Comparison of ENCODE assay signal across 11 mouse cellular contexts in the genomic region with DNA sequence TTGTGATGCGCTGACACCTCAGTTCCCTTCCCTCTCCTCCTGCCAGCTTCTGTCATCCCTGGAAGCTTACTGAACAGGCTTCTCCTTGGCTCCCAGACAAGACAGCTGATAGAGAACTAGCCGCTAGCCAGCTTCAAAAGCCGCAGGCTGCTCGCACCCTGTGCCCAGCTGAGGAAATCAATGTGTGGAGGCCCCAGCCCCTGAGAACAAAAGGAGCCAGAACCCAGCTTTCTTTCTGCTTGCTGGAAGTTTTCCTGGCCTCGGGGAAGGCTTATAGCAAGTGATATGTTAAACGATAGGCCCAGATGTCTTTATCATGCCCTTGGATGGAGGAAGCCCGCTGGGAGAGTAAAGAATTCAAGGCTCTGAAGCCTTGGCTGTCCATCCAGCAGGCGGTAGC.
A peak's percentile ranks its signal among the peaks of the same experiment; 100 is the strongest.
DNase-seq lines count a peak whose midpoint lies in the region; ATAC-seq lines count a peak whose summit lies in the region.
"Had no signal": no experiment of that assay in that cellular context is flagged by ENCODE, and none has a peak within 500 bp of the region (broad histone marks: within the 10 kb centered on the region; RNA-seq: fewer than 3 reads in every experiment).

No protein-coding gene starts in this region.

- H3K9me3 ChIP-seq in hindbrain, embryonic 12.5 days (replicated peaks): no peaks in the 10 kb centered on the region
- H3K9me3 ChIP-seq in midbrain, embryonic 14.5 days (ENCODE audit: control insufficient read depth, low read length): no peaks in the 10 kb centered on the region

- 19% methylated on average over 8 of the region's 8 CpGs for WGBS in hindbrain, embryonic 12.5 days
- 5% methylated on average over 8 of the region's 8 CpGs for WGBS in midbrain, embryonic 14.5 days

- no peak overlapping the region for H3K9ac ChIP-seq in hindbrain, embryonic 12.5 days
- peak overlapping the region; percentile 34; the same call in 1 of the 2 replicates for H3K9ac ChIP-seq in midbrain, embryonic 14.5 days (replicated peaks; ENCODE audit: low read length)

- H3K27me3 ChIP-seq in hindbrain, embryonic 12.5 days: no peaks in the 10 kb centered on the region; the same call in 1 of the 2 replicates
- H3K27me3 ChIP-seq in midbrain, embryonic 14.5 days (ENCODE audit: control insufficient read depth, insufficient read depth, low read length): no peaks in the 10 kb centered on the region

- H3K4me1 ChIP-seq in hindbrain, embryonic 12.5 days: peaks cover 25% of the 10 kb centered on the region
- peaks cover 14% of the 10 kb centered on the region for H3K4me1 ChIP-seq in midbrain, embryonic 14.5 days (ENCODE audit: control insufficient read depth, insufficient read depth, low read length)

- H3K4me2 ChIP-seq in hindbrain, embryonic 12.5 days (replicated peaks): no peak overlapping the region
- no peak overlapping the region for H3K4me2 ChIP-seq in midbrain, embryonic 14.5 days (ENCODE audit: low read length)

- DNase-seq in ES-CJ7 (ENCODE audit: low read depth, low spot score): peak; percentile 25
- DNase-seq in NIH3T3 (ENCODE audit: low read depth): peak; percentile 11
- DNase-seq in midbrain, embryonic 14.5 days: peak; percentile 75
- no peak for DNase-seq in layer of hippocampus, postnatal 25 days (ENCODE audit: extremely low spot score in 1 of 2, low spot score in 1 of 2)
- DNase-seq in MN1 (ENCODE audit: low spot score): no peak
- DNase-seq in gastrocnemius, postnatal 4 days (ENCODE audit: low spot score in 2 of 2): no peak
- DNase-seq: cerebellum, postnatal 25 days; kidney, postnatal 4 days; spleen, adult 18-20 months had no signal

- peak; percentile 47; the same call in 1 of the 2 replicates for ATAC-seq in hindbrain, embryonic 12.5 days (ENCODE audit: low FRiP score)
- ATAC-seq in midbrain, embryonic 14.5 days (ENCODE audit: low FRiP score, low TSS enrichment): peak; percentile 20; the same call in 1 of the 2 replicates
- ATAC-seq: intestine, postnatal 0 days had no signal

- H3K4me3 ChIP-seq in hindbrain, embryonic 12.5 days: no peak overlapping the region
- no peak overlapping the region for H3K4me3 ChIP-seq in midbrain, embryonic 14.5 days (replicated peaks; ENCODE audit: low read depth, low read length)

- H3K27ac ChIP-seq in hindbrain, embryonic 12.5 days: 0 out of 2 replicates have a peak overlapping the region, but pooled peaks have one; percentile 18
- peak overlapping the region; percentile 52; the same call in 1 of the 2 replicates for H3K27ac ChIP-seq in midbrain, embryonic 14.5 days (replicated peaks; ENCODE audit: low read depth, low read length)

- H3K36me3 ChIP-seq in hindbrain, embryonic 12.5 days: no peaks in the 10 kb centered on the region
- H3K36me3 ChIP-seq in midbrain, embryonic 14.5 days (ENCODE audit: control insufficient read depth, insufficient read depth, low read length): no peaks in the 10 kb centered on the region

Comparison
In these comparisons a context has a peak if more than half of its experiments do, and no peak if none do; other contexts are left out.
1. DNase-seq: peak in ES-CJ7 (single experiment), NIH3T3 (single experiment) and midbrain, embryonic 14.5 days (single experiment); none in layer of hippocampus, postnatal 25 days (0 of 2), MN1 (single experiment) and gastrocnemius, postnatal 4 days (0 of 2).